Mouse (Mus musculus) spleen, adult 12 weeks (tissue): ENCODE results near the gene 1700012A03Rik.

Experiments used
- DNase-seq: peaks from one replicate; pipeline ENCODE4 v3.0.0; 2022; ENCODE audit warnings: low spot score

1700012A03Rik gene

GRCm38 (mm10) chr6:32093312-32093711, 43.3 kb downstream of the 1700012A03Rik start:
- DNase-seq = no peak

GRCm38 (mm10) chr6:32105547-32106275, 55.7 kb downstream of the 1700012A03Rik start:
- DNase-seq = no peak
